Mouse (Mus musculus): ENCODE measurements around the gene Stat5a. TPM values are rescaled to one million over a fixed set of nuclear protein-coding genes. Genes with fewer than 3 reads are reported as not detected.

Stat5a gene
- total and polyA plus RNA-seq, 2 experiments from 2014 or later, result 4.0 to 5.1 TPM

DNA sequence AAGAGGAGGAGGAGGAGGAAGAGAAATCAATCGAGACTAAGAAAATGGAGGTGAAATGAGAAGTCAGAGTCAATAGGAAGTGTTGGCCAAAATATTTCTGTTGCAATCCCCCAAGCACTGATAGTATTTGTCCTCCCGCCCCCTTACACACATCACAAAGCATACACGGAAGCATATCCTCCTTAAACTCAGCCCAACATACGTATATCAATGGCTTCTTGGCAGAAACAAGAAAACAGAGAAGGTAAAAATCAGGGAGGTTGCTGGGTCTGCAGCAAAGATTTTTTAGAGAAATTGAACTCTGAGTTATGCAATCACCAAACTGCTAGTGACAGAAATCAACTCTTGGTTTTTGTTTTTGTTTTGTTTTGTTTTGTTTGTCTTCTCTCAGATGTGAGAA, 11.1 kb upstream of the Stat5a start:
- peak overlapping the region; percentile 58 for H3K4me2 ChIP-seq (ENCODE audit: low read depth, low read length, poor library complexity, severe bottlenecking)

DNA sequence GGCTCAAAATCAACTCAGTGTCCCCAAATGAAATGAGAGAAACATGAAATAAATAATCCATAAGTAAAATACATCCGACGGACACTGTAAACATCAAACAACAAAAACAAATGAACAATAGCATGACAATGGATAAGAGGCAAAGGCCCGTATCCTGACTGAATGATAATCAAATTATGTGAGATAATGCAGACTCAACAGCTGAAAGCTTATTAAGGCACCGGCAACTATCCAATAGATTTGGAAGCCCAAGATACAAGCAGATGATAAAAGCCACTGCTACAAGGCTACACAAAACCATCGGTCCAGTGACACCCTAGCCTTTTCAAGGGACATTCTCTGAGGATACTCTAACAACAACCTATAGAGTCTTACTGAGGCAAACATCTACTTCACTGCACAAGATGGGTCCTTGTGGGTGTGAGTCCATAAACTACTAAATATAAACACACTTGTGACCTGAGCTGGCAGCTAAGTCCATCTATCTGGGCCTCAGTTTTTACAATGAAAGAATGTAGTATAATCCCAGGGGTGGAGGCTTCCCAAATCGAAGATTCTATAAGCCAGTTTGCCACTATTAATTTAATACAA, 10.3 kb upstream of the Stat5a start:
- Histone ChIP-seq H3K27ac (ENCODE audit: low read depth, low read length) (no peak overlapping the region), H3K4me3 (ENCODE audit: low read depth, low read length) (peak overlapping the region; percentile 95), H3K36me3 (ENCODE audit: insufficient read depth, low read length) (no peaks in the 10 kb centered on the region), H3K4me1 (ENCODE audit: insufficient read depth, low read length) (peaks cover 10% of the 10 kb centered on the region), H3K4me2 (ENCODE audit: low read depth, low read length, poor library complexity, severe bottlenecking) (peak overlapping the region; percentile 58), H3K9me3 (ENCODE audit: low read length) (no peaks in the 10 kb centered on the region), H3K9ac (replicated peaks; ENCODE audit: low read length, poor library complexity, severe bottlenecking) (peak overlapping the region; percentile 96), H3K27me3 (ENCODE audit: insufficient read depth, low read length) (0 out of 2 replicates have a peak, but pooled peaks cover 4% of the 10 kb centered on the region)
- TF ChIP-seq CTCF (IDR thresholded peaks at IDR 0.05), result no peak
- ATAC-seq (ENCODE audit: low FRiP score), result no peak
- WGBS, result 51% methylated on average over 6 of the region's 6 CpGs
- no peak for DNase-seq (ENCODE audit: low spot score)

More for the DNA sequence above, 11.1 kb upstream of the Stat5a start:
- Histone ChIP-seq H3K9ac (replicated peaks; ENCODE audit: low read length, poor library complexity, severe bottlenecking) (no peak overlapping the region), H3K27me3 (ENCODE audit: insufficient read depth, low read length) (no peaks in the 10 kb centered on the region), H3K27ac (ENCODE audit: low read depth, low read length) (no peak overlapping the region), H3K4me1 (ENCODE audit: insufficient read depth, low read length) (peaks cover 10% of the 10 kb centered on the region), H3K36me3 (ENCODE audit: insufficient read depth, low read length) (no peaks in the 10 kb centered on the region), H3K9me3 (ENCODE audit: low read length) (no peaks in the 10 kb centered on the region), H3K4me3 (ENCODE audit: low read depth, low read length) (no peak overlapping the region)
- no peak for ATAC-seq (ENCODE audit: low FRiP score)
- 76% methylated on average over 4 of the region's 4 CpGs for WGBS
- TF ChIP-seq CTCF (IDR thresholded peaks at IDR 0.05), result no peak
- DNase-seq (ENCODE audit: low spot score), result no peak

DNA sequence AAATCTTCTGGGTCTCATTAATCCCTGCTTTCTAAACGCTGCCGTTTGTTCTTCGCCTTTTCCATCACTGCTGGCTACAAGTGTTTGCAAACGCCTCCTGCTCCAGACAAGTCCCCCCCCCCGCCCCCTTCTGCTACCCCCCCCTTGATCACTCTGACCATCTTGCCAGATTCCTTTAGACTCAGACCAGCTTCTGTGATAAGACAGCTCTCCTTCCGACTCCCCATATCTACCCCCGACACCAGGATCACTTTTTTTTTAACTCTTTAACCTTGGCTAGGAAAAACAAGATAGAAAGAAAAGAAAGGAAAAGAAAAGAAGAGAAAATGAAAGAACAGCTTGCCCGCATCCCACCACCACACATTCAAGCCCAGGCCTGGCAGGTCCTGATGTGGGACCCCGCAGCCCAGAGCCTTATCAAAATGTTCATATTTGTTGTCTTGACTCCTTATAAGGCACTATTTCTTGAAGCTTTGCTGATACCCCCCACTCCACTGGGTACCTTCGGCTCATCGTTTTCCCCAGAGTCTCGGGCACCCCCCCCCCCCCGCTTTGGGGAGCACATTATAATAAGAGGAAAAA, 9.6 kb upstream of the Stat5a start:
- no peak for DNase-seq (ENCODE audit: low spot score)
- Histone ChIP-seq H3K4me3 (ENCODE audit: low read depth, low read length) (peak overlapping the region; percentile 95), H3K27ac (ENCODE audit: low read depth, low read length) (peak overlapping the region; percentile 85), H3K4me2 (ENCODE audit: low read depth, low read length, poor library complexity, severe bottlenecking) (peak overlapping the region; percentile 58), H3K9me3 (ENCODE audit: low read length) (no peaks in the 10 kb centered on the region), H3K9ac (replicated peaks; ENCODE audit: low read length, poor library complexity, severe bottlenecking) (peak overlapping the region; percentile 96), H3K27me3 (ENCODE audit: insufficient read depth, low read length) (peaks cover 4% of the 10 kb centered on the region; the same call in 1 of the 2 replicates), H3K36me3 (ENCODE audit: insufficient read depth, low read length) (no peaks in the 10 kb centered on the region), H3K4me1 (ENCODE audit: insufficient read depth, low read length) (peaks cover 10% of the 10 kb centered on the region)
- no peak for ATAC-seq (ENCODE audit: low FRiP score)
- no peak for TF ChIP-seq CTCF (IDR thresholded peaks at IDR 0.05)
- WGBS, result 3% methylated on average over 13 of the region's 13 CpGs

DNA sequence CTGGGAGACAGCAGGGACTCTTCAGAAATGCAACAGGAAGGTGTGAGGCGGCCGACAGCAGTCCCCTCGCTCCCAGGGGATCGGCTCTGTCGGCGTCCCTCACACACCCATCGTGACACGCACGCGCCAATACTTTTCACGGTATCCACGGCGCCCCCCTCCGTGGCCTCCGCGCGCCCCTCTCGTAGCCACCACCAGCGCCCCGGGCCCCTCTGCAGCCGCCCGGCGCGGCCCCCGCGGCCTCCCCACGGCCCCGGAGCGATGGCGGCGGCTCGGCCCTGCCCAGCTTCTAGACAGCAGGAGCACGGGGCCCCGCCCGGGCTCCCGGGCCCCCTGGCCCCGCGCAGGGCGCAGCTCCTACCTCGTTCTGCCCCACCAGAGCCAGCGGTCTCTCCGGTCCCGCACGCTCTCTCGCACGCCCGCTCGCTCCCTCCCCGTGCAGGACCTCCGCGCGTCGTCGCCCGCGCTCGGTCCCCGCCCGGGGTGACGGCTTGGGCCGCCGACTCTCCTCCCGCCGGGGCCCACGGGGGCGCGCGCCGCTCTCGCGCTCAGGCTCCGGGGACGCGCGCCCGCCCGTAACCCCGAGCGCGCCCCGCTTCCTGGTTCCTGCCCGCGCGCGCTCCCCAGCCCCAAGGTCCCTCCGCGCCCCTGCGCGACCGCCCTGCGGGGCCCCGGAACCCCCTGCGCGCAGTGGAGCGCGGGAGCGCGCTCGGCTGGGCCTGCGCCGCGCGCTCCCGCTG, 8.9 kb upstream of the Stat5a start, which contains the start of gene Stat5b:
TSS of gene Stat5b (minus strand) at position 687 of the 740 bp plus-strand sequence.
- H3K36me3 ChIP-seq (ENCODE audit: insufficient read depth, low read length), result no peaks in the 10 kb centered on the region
- peak; percentile 77 for ATAC-seq (ENCODE audit: low FRiP score)
- TF ChIP-seq CTCF (IDR thresholded peaks at IDR 0.05), result no peak
- peak within 1 kb of the TSS; percentile 85 for H3K27ac ChIP-seq (ENCODE audit: low read depth, low read length)
- WGBS, result under 1% methylated on average over 59 of the region's 104 CpGs
- DNase-seq (ENCODE audit: low spot score), result peak; percentile 84
- H3K4me1 ChIP-seq (ENCODE audit: insufficient read depth, low read length), result peaks cover 10% of the 10 kb centered on the region
- peak within 1 kb of the TSS; percentile 95 for H3K4me3 ChIP-seq (ENCODE audit: low read depth, low read length)
- no peaks in the 10 kb centered on the region for H3K9me3 ChIP-seq (ENCODE audit: low read length)
- H3K4me2 ChIP-seq (ENCODE audit: low read depth, low read length, poor library complexity, severe bottlenecking), result peak within 1 kb of the TSS; percentile 58
- H3K9ac ChIP-seq (replicated peaks; ENCODE audit: low read length, poor library complexity, severe bottlenecking), result peak within 1 kb of the TSS; percentile 96
- H3K27me3 ChIP-seq (ENCODE audit: insufficient read depth, low read length), result peaks cover 4% of the 10 kb centered on the region; the same call in 1 of the 2 replicates

DNA sequence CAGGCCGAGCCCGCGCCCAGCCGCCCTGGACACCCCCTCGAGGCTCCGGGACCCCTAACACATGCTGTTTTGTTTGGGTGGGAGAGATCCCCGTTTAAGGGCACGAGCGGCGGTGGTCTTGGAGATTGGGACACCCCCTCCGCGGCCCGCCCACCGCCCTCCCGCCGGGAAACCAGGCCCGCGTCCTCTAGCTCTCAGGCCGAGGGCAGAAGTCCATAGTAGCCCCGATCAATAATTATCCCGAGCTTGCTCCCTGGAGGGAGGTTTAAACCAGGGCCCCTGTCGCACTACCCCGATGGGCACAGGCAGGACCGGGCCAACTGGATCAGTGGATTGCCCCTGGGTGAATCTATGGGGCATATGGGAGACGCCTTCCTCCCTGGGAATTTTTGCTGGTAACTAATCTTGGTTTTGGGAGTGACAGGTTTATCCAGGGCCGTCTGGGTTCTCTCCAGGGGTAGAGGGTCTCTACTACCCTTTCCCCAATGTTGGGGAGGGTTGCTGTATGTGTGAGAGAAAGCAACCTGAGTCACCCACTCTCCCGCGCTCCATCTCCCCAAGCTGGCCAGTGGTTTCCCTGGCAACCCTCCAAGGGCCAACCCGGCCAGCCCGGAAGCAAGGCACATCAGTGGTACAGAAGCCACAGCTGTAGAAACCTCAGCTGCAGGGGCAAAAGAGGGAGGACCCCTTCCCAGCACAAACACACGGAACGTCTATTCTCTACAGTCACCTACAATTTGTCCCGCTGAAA, 8.2 kb upstream of the Stat5a start:
- peak; percentile 66 for ATAC-seq (ENCODE audit: low FRiP score)
- peaks cover 4% of the 10 kb centered on the region; the same call in 1 of the 2 replicates for H3K27me3 ChIP-seq (ENCODE audit: insufficient read depth, low read length)
- peak overlapping the region; percentile 96 for H3K9ac ChIP-seq (replicated peaks; ENCODE audit: low read length, poor library complexity, severe bottlenecking)
- TF ChIP-seq CTCF (IDR thresholded peaks at IDR 0.05), result no peak
- peaks cover 10% of the 10 kb centered on the region for H3K4me1 ChIP-seq (ENCODE audit: insufficient read depth, low read length)
- H3K4me2 ChIP-seq (ENCODE audit: low read depth, low read length, poor library complexity, severe bottlenecking), result peak overlapping the region; percentile 58
- peak overlapping the region; percentile 85 for H3K27ac ChIP-seq (ENCODE audit: low read depth, low read length)
- H3K9me3 ChIP-seq (ENCODE audit: low read length), result no peaks in the 10 kb centered on the region
- H3K4me3 ChIP-seq (ENCODE audit: low read depth, low read length), result peak overlapping the region; percentile 95
- WGBS, result under 1% methylated on average over 30 of the region's 33 CpGs
- no peaks in the 10 kb centered on the region for H3K36me3 ChIP-seq (ENCODE audit: insufficient read depth, low read length)
- peak; percentile 48 for DNase-seq (ENCODE audit: low spot score)
